ENCODE assay signal across 7 mouse cellular contexts in genomic region chr11:75213372-75214080, GRCm38 (mm10). TPM values are rescaled to one million over a fixed set of nuclear protein-coding genes. Genes with fewer than 3 reads are reported as not detected.
DNase-seq lines count a peak whose midpoint lies in the region; ATAC-seq and TF ChIP-seq lines count a peak whose summit lies in the region.

No protein-coding gene starts in this region.

- H3K9me3 ChIP-seq in forebrain, postnatal 0 days (ENCODE audit: low read length) = no peaks in the 10 kb centered on the region
- H3K9me3 ChIP-seq in lung, embryonic 14.5 days (ENCODE audit: low read depth, low read length) = no peaks in the 10 kb centered on the region

- peak overlapping the region; percentile 39 for H3K27ac ChIP-seq in brown adipose tissue, adult 24 weeks (replicated peaks; ENCODE audit: low read depth, low read length)
- H3K27ac ChIP-seq in forebrain, postnatal 0 days (ENCODE audit: low read depth, low read length) = no peak overlapping the region
- peak overlapping the region; percentile 58 for H3K27ac ChIP-seq in lung, embryonic 14.5 days (ENCODE audit: low read depth)

- 3% methylated on average over 32 of the region's 35 CpGs for WGBS in forebrain, postnatal 0 days
- WGBS in lung, embryonic 14.5 days = 6% methylated on average over 34 of the region's 35 CpGs

- no peak for TF ChIP-seq CTCF in forebrain, postnatal 0 days (IDR thresholded peaks at IDR 0.05; ENCODE audit: low read depth)
- TF ChIP-seq CTCF in lung, embryonic 14.5 days (IDR thresholded peaks at IDR 0.05; ENCODE audit: low read depth) = no peak

- peak overlapping the region; percentile 48 for H3K4me2 ChIP-seq in forebrain, postnatal 0 days (ENCODE audit: low read depth)
- peak overlapping the region; percentile 63 for H3K4me2 ChIP-seq in lung, embryonic 14.5 days

- H3K36me3 ChIP-seq in forebrain, postnatal 0 days (ENCODE audit: insufficient read depth) = no peaks in the 10 kb centered on the region
- H3K36me3 ChIP-seq in lung, embryonic 14.5 days (ENCODE audit: insufficient read depth) = no peaks in the 10 kb centered on the region
- no peaks in the 10 kb centered on the region for H3K36me3 ChIP-seq in splenic B cell, adult 2 months (ENCODE audit: control insufficient read depth, insufficient read depth, low read length, poor library complexity, severe bottlenecking)

- H3K9ac ChIP-seq in forebrain, postnatal 0 days = peak overlapping the region; percentile 37; the same call in 1 of the 2 replicates
- peak overlapping the region; percentile 36 for H3K9ac ChIP-seq in lung, embryonic 14.5 days

- no peaks in the 10 kb centered on the region for H3K27me3 ChIP-seq in forebrain, postnatal 0 days (ENCODE audit: insufficient read depth, low read length)
- no peaks in the 10 kb centered on the region for H3K27me3 ChIP-seq in lung, embryonic 14.5 days (ENCODE audit: insufficient read depth, low read length)
- no peaks in the 10 kb centered on the region for H3K27me3 ChIP-seq in splenic B cell, adult 2 months (ENCODE audit: control insufficient read depth, insufficient read depth, low read length, poor library complexity, severe bottlenecking)

- DNase-seq in adrenal gland, adult (ENCODE audit: inconsistent age in 2 of 2, low spot score in 1 of 2) = peak; percentile 64 to 80
- DNase-seq in forebrain, postnatal 0 days = peak; percentile 38
- DNase-seq in kidney, adult 8-10 months = peak; percentile 93 to 96
- DNase-seq in lung, embryonic 14.5 days = peak; percentile 48
- peak; percentile 22 for DNase-seq in splenic B cell, adult 2 months (ENCODE audit: low read depth, low spot score)
- DNase-seq in B cell, adult 2 months = no peak

- peak overlapping the region; percentile 37 for H3K4me3 ChIP-seq in brown adipose tissue, adult 24 weeks (ENCODE audit: insufficient read depth, low read depth, low read length)
- H3K4me3 ChIP-seq in forebrain, postnatal 0 days (ENCODE audit: low read depth, low read length) = peak overlapping the region; percentile 25
- H3K4me3 ChIP-seq in lung, embryonic 14.5 days (ENCODE audit: low read depth, low read length) = peak overlapping the region; percentile 29

- peak; percentile 60; the same call in 1 of the 2 replicates for ATAC-seq in forebrain, postnatal 0 days
- peak; percentile 51 for ATAC-seq in lung, embryonic 14.5 days (ENCODE audit: insufficient read depth)

- H3K4me1 ChIP-seq in brown adipose tissue, adult 24 weeks (ENCODE audit: control insufficient read depth, insufficient read depth, insufficient read length, low read length) = peaks cover 10% of the 10 kb centered on the region; the same call in 1 of the 2 replicates
- H3K4me1 ChIP-seq in forebrain, postnatal 0 days (ENCODE audit: insufficient read depth) = peaks cover 18% of the 10 kb centered on the region
- peaks cover 12% of the 10 kb centered on the region for H3K4me1 ChIP-seq in lung, embryonic 14.5 days (ENCODE audit: insufficient read depth)

RNA-seq across cellular contexts. Expression of gene Rtn4rl1, which starts 19.9 kb away (rescaled TPM):
- 5.3 and 6.1 TPM in 2 replicates for polyA plus RNA-seq in brown adipose tissue, adult 24 weeks (2012; ENCODE audit: insufficient read depth, insufficient read length, missing spikeins)
- total RNA-seq in forebrain, postnatal 0 days (2014; rRNA removed) = 10.6 and 11.0 TPM in 2 replicates
- 11.9 and 15.6 TPM in 2 replicates for polyA plus RNA-seq in forebrain, postnatal 0 days (2015; fragmentation: Nextera tagmentation; extraction: Ambion mirVana)
- 1.1 and 1.5 TPM in 2 replicates for polyA plus RNA-seq in lung, embryonic 14.5 days (2014; fragmentation: Nextera tagmentation; extraction: Ambion mirVana)

RNA-seq across cellular contexts. Expression of gene Dph1, which starts 22.5 kb away (rescaled TPM):
- 8.8 and 9.4 TPM in 2 replicates for polyA plus RNA-seq in brown adipose tissue, adult 24 weeks (2012; ENCODE audit: insufficient read depth, insufficient read length, missing spikeins)
- total RNA-seq in forebrain, postnatal 0 days (2014; rRNA removed) = 19.5 and 21.0 TPM in 2 replicates
- polyA plus RNA-seq in forebrain, postnatal 0 days (2015; fragmentation: Nextera tagmentation; extraction: Ambion mirVana) = 12.7 and 13.8 TPM in 2 replicates
- 25.0 and 26.5 TPM in 2 replicates for polyA plus RNA-seq in lung, embryonic 14.5 days (2014; fragmentation: Nextera tagmentation; extraction: Ambion mirVana)

RNA-seq across cellular contexts. Expression of gene Ovca2, which starts 34.9 kb away (rescaled TPM):
- polyA plus RNA-seq in brown adipose tissue, adult 24 weeks (2012; ENCODE audit: insufficient read depth, insufficient read length, missing spikeins) = 10.4 and 13.2 TPM in 2 replicates
- 15.5 and 19.6 TPM in 2 replicates for total RNA-seq in forebrain, postnatal 0 days (2014; rRNA removed)
- polyA plus RNA-seq in forebrain, postnatal 0 days (2015; fragmentation: Nextera tagmentation; extraction: Ambion mirVana) = 11.5 and 16.3 TPM in 2 replicates
- polyA plus RNA-seq in lung, embryonic 14.5 days (2014; fragmentation: Nextera tagmentation; extraction: Ambion mirVana) = 28.6 and 29.9 TPM in 2 replicates

RNA-seq across cellular contexts. Expression of gene Hic1, which starts 44.2 kb away (rescaled TPM):
- polyA plus RNA-seq in brown adipose tissue, adult 24 weeks (2012; ENCODE audit: insufficient read depth, insufficient read length, missing spikeins) = 4.9 and 5.3 TPM in 2 replicates
- total RNA-seq in forebrain, postnatal 0 days (2014; rRNA removed) = 4.2 and 4.5 TPM in 2 replicates
- polyA plus RNA-seq in forebrain, postnatal 0 days (2015; fragmentation: Nextera tagmentation; extraction: Ambion mirVana) = 1.7 TPM in 2 replicates
- polyA plus RNA-seq in lung, embryonic 14.5 days (2014; fragmentation: Nextera tagmentation; extraction: Ambion mirVana) = 14.0 and 15.6 TPM in 2 replicates

Comparison
In these comparisons a context has a peak if more than half of its experiments do, and no peak if none do; other contexts are left out.
1. DNase-seq: peak in adrenal gland, adult (2 of 2), forebrain, postnatal 0 days (single experiment), kidney, adult 8-10 months (2 of 2), lung, embryonic 14.5 days (single experiment) and splenic B cell, adult 2 months (single experiment); none in B cell, adult 2 months (0 of 2).
2. Peak in every context shown above with its lines, with median percentiles within 50 percentile points of each other: H3K4me3 ChIP-seq.